Mouse (Mus musculus) forebrain, embryonic 14.5 days (tissue): ENCODE results near the gene Cdh18. TPM values are rescaled to one million over a fixed set of nuclear protein-coding genes. Genes with fewer than 3 reads are reported as not detected.
A peak's percentile ranks its signal among the peaks of the same experiment; 100 is the strongest.
"Not testable (repeated sequence)": the region's sequence is repeated elsewhere in the genome, so short reads cannot be mapped to it uniquely, and the experiment has no call there.

Experiments
- ATAC-seq: fragments of 200-750 bp; cut with Nextera tagmentation; 2 replicates; pipeline ENCODE4 v1.8.0; 2017; ENCODE audit warnings: mild to moderate bottlenecking, moderate library complexity
- DNase-seq: peaks from one replicate; pipeline ENCODE4 v3.0.0-alpha.2; 2015; ENCODE audit warnings: low spot score
- H3K27ac ChIP-seq: fragments of 300-500 bp; sonication (generic); 2 replicates; pipeline ENCODE4 v1.5.1; 2014; ENCODE audit warnings: low read depth, mild to moderate bottlenecking, control low read depth, low read length, moderate library complexity
- H3K27me3 ChIP-seq: fragments of 300-500 bp; sonication (generic); replicated peaks from 2 replicates; pipeline ENCODE4 v1.6.1; 2014; ENCODE audit warnings: low read length, control low read depth, mixed read lengths; ENCODE audit not compliant: control insufficient read depth, insufficient read depth
- H3K36me3 ChIP-seq: fragments of 300-500 bp; sonication (generic); 2 replicates; pipeline ENCODE4 v1.6.1; 2014; ENCODE audit warnings: low read length, control low read depth; ENCODE audit not compliant: control insufficient read depth, insufficient read depth
- H3K4me1 ChIP-seq: fragments of 300-500 bp; sonication (generic); 2 replicates; pipeline ENCODE4 v1.6.1; 2014; ENCODE audit warnings: antibody characterized with exemption, low read length, control low read depth; ENCODE audit not compliant: control insufficient read depth, insufficient read depth
- H3K4me2 ChIP-seq: fragments of 300-500 bp; sonication (generic); 2 replicates; pipeline ENCODE4 v1.6.1; 2014; ENCODE audit warnings: mild to moderate bottlenecking, control low read depth, low read length
- H3K4me3 ChIP-seq: fragments of 300-500 bp; sonication (generic); 2 replicates; pipeline ENCODE4 v1.5.1; 2014; ENCODE audit warnings: low read depth, low read length, control low read depth
- H3K9ac ChIP-seq: fragments of 300-500 bp; sonication (generic); 2 replicates; pipeline ENCODE4 v1.6.1; 2014; ENCODE audit warnings: mild to moderate bottlenecking, low read length, control low read depth, moderate library complexity
- H3K9me3 ChIP-seq: fragments of 300-500 bp; sonication (generic); replicated peaks from 2 replicates; pipeline ENCODE4 v1.6.1; 2016; ENCODE audit warnings: low read length, control low read depth, mixed read lengths; ENCODE audit not compliant: control insufficient read depth
- WGBS: fragments of 180-500 bp; shearing (Covaris S2); extraction: QIAGEN DNeasy Blood & Tissue Kit; methylation state at CpG from one replicate; pipeline ENCODE4 v1.1.7; 2014; 5-methylcytosine and 5-hydroxymethylcytosine counted together
- polyA plus RNA-seq: library from polyadenylated mRNA; unstranded; fragments of >200 nt; fragmentation: Nextera tagmentation; extraction: Ambion mirVana; gene quantifications from 2 replicates; pipeline ENCODE4 v1.2.1, GENCODE M21; 2014

The Cdh18 gene
- polyA plus RNA-seq, 1 experiment from 2014 or later = 1.9 TPM

- Histone ChIP-seq H3K27ac (no peak overlapping the region), H3K9me3 (no peaks in the 10 kb centered on the region), H3K36me3 (no peaks in the 10 kb centered on the region), H3K4me2 (no peak overlapping the region), H3K27me3 (no peaks in the 10 kb centered on the region), H3K4me1 (no peaks in the 10 kb centered on the region), H3K4me3 (no peak overlapping the region), H3K9ac (no peak overlapping the region)
- no peak for ATAC-seq
- WGBS = 50% methylated on average over 2 of the region's 2 CpGs
- no peak for DNase-seq
Measured at GRCm38 (mm10) chr15:23021151-23021550, 472.3 kb downstream of the Cdh18 start.

- DNase-seq = no peak
- Histone ChIP-seq H3K36me3 (no peaks in the 10 kb centered on the region), H3K27ac (no peak overlapping the region), H3K4me1 (no peaks in the 10 kb centered on the region), H3K4me2 (no peak overlapping the region), H3K9ac (no peak overlapping the region), H3K27me3 (no peaks in the 10 kb centered on the region), H3K9me3 (no peaks in the 10 kb centered on the region), H3K4me3 (no peak overlapping the region)
- no peak for ATAC-seq
Measured at GRCm38 (mm10) chr15:23022635-23023034, 473.8 kb downstream of the Cdh18 start.

- 5% methylated on average over 14 of the region's 14 CpGs for WGBS
- Histone ChIP-seq H3K27ac (no peak overlapping the region), H3K9me3 (no peaks in the 10 kb centered on the region), H3K27me3 (peaks cover 4% of the 10 kb centered on the region; the same call in 1 of the 2 replicates), H3K4me2 (peak overlapping the region; percentile 52), H3K36me3 (no peaks in the 10 kb centered on the region), H3K9ac (peak overlapping the region; percentile 38), H3K4me1 (no peaks in the 10 kb centered on the region), H3K4me3 (peak overlapping the region; percentile 34)
- ATAC-seq (peak; percentile 74), DNase-seq (peak; percentile 26)
Measured at GRCm38 (mm10) chr15:23035551-23036207, 486.9 kb downstream of the Cdh18 start.

GRCm38 (mm10) chr15:23036208-23037065 is 487.6 kb downstream of the Cdh18 start:
- ATAC-seq (peak; percentile 100), DNase-seq (peak; percentile 90)
- Histone ChIP-seq H3K27me3 (peaks cover 4% of the 10 kb centered on the region; the same call in 1 of the 2 replicates), H3K4me2 (peak overlapping the region; percentile 52), H3K9ac (peak overlapping the region; percentile 38), H3K27ac (no peak overlapping the region), H3K9me3 (no peaks in the 10 kb centered on the region), H3K36me3 (no peaks in the 10 kb centered on the region), H3K4me3 (peak overlapping the region; percentile 34), H3K4me1 (no peaks in the 10 kb centered on the region)
- 4% methylated on average over 23 of the region's 23 CpGs for WGBS

- H3K36me3 ChIP-seq = no peaks in the 10 kb centered on the region
- H3K27ac ChIP-seq = no peak overlapping the region
- peaks cover 4% of the 10 kb centered on the region; the same call in 1 of the 2 replicates for H3K27me3 ChIP-seq
- H3K4me3 ChIP-seq = no peak overlapping the region
- DNase-seq (no peak), ATAC-seq (no peak)
- H3K4me2 ChIP-seq = no peak overlapping the region
- H3K9ac ChIP-seq = no peak overlapping the region
- H3K4me1 ChIP-seq = no peaks in the 10 kb centered on the region
- no peaks in the 10 kb centered on the region for H3K9me3 ChIP-seq
Measured at GRCm38 (mm10) chr15:23037561-23037960, 488.7 kb downstream of the Cdh18 start.

GRCm38 (mm10) chr15:23046127-23046785 is 497.4 kb downstream of the Cdh18 start:
- no peak overlapping the region for H3K4me3 ChIP-seq
- H3K4me2 ChIP-seq = no peak overlapping the region
- no peaks in the 10 kb centered on the region for H3K9me3 ChIP-seq
- no peak overlapping the region for H3K9ac ChIP-seq
- DNase-seq = no peak
- no peaks in the 10 kb centered on the region for H3K27me3 ChIP-seq
- H3K36me3 ChIP-seq = no peaks in the 10 kb centered on the region
- H3K27ac ChIP-seq = no peak overlapping the region
- no peaks in the 10 kb centered on the region for H3K4me1 ChIP-seq
- WGBS = 81% methylated on average over 4 of the region's 4 CpGs
- ATAC-seq = no peak

GRCm38 (mm10) chr15:23052006-23052405 is 503.2 kb downstream of the Cdh18 start:
- Histone ChIP-seq H3K36me3 (no peaks in the 10 kb centered on the region), H3K27me3 (no peaks in the 10 kb centered on the region), H3K9me3 (no peaks in the 10 kb centered on the region), H3K4me1 (no peaks in the 10 kb centered on the region), H3K27ac (no peak overlapping the region), H3K9ac (no peak overlapping the region), H3K4me2 (no peak overlapping the region), H3K4me3 (no peak overlapping the region)
- no peak for ATAC-seq
- 77% methylated on average over 2 of the region's 2 CpGs for WGBS
- no peak for DNase-seq

- not testable (repeated sequence) for H3K36me3 ChIP-seq, H3K4me2 ChIP-seq, H3K9ac ChIP-seq, H3K9me3 ChIP-seq, H3K4me3 ChIP-seq, H3K27ac ChIP-seq, DNase-seq, ATAC-seq, H3K4me1 ChIP-seq, H3K27me3 ChIP-seq
- WGBS = 93% methylated on average over 1 of the region's 1 CpGs
Measured at GRCm38 (mm10) chr15:23085326-23085725, 536.5 kb downstream of the Cdh18 start.
